Mouse (Mus musculus): ENCODE results near the gene Rhoq. TPM values are rescaled to one million over a fixed set of nuclear protein-coding genes. Genes with fewer than 3 reads are reported as not detected.

The Rhoq gene
- polyA plus RNA-seq, 1 experiment from 2014 or later, result 6.2 TPM

DNA sequence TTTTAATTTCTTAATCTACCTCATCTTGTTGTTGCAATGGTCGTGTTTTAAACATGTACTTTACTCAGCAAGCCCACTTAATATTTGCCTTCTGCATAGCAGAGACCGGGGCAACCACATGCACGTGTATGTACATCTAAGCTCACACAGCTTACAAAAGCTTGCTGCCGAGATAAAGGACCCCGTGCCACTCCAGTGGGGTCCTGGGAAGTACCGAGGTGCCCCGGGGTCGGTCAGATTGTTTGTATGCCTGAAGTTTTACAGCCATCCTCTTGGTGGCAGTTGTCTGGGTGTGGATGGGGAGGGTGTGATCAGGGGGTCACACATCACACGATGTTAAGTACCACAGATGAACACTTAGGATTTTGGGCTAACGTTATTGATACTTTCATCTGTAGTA, 3.2 kb downstream of the Rhoq start:
- no peak overlapping the region for H3K27ac ChIP-seq (ENCODE audit: low read depth, low read length)
- no peak overlapping the region for H3K4me2 ChIP-seq (ENCODE audit: low read length)
- H3K4me1 ChIP-seq (ENCODE audit: control insufficient read depth, insufficient read depth, low read length), result peaks cover 12% of the 10 kb centered on the region; the same call in 1 of the 2 replicates
- ATAC-seq (no peak), DNase-seq (ENCODE audit: low spot score) (no peak)
- H3K9ac ChIP-seq (ENCODE audit: low read length), result no peak overlapping the region
- H3K27me3 ChIP-seq (replicated peaks; ENCODE audit: control insufficient read depth, insufficient read depth, low read length), result no peaks in the 10 kb centered on the region
- no peaks in the 10 kb centered on the region for H3K9me3 ChIP-seq (replicated peaks; ENCODE audit: control insufficient read depth, low read length)
- 85% methylated on average over 10 of the region's 10 CpGs for WGBS
- H3K36me3 ChIP-seq (ENCODE audit: control insufficient read depth, insufficient read depth, low read length), result 0 out of 2 replicates have a peak, but pooled peaks cover 2% of the 10 kb centered on the region
- H3K4me3 ChIP-seq (ENCODE audit: low read depth, low read length), result no peak overlapping the region

DNA sequence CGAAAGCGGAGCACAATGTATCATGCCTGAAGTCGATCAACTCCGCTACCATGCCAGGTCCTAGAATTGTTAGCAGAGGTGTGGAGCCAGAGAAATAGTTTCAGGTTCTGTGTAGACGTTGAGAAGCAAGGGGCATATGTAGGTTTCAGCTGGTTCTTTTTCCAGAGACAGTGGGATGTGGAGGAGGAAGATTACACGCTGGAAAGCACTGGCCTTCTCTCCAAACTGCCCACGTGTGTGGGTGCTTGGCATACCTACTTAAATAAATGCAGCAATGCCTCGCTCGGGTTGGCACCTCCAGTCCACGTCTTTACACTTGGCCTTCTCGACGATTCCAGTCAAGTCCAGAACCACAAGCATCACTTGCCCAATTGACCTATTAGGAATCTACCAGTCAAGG, 4.2 kb downstream of the Rhoq start:
- H3K4me1 ChIP-seq (ENCODE audit: control insufficient read depth, insufficient read depth, low read length), result peaks cover 9% of the 10 kb centered on the region; the same call in 1 of the 2 replicates
- ATAC-seq, result no peak
- 94% methylated on average over 12 of the region's 12 CpGs for WGBS
- 0 out of 2 replicates have a peak, but pooled peaks cover 2% of the 10 kb centered on the region for H3K36me3 ChIP-seq (ENCODE audit: control insufficient read depth, insufficient read depth, low read length)
- DNase-seq (ENCODE audit: low spot score), result no peak
- H3K4me2 ChIP-seq (ENCODE audit: low read length), result no peak overlapping the region
- no peaks in the 10 kb centered on the region for H3K27me3 ChIP-seq (replicated peaks; ENCODE audit: control insufficient read depth, insufficient read depth, low read length)
- no peak overlapping the region for H3K4me3 ChIP-seq (ENCODE audit: low read depth, low read length)
- H3K9ac ChIP-seq (ENCODE audit: low read length), result no peak overlapping the region
- H3K27ac ChIP-seq (ENCODE audit: low read depth, low read length), result no peak overlapping the region
- H3K9me3 ChIP-seq (replicated peaks; ENCODE audit: control insufficient read depth, low read length), result no peaks in the 10 kb centered on the region

DNA sequence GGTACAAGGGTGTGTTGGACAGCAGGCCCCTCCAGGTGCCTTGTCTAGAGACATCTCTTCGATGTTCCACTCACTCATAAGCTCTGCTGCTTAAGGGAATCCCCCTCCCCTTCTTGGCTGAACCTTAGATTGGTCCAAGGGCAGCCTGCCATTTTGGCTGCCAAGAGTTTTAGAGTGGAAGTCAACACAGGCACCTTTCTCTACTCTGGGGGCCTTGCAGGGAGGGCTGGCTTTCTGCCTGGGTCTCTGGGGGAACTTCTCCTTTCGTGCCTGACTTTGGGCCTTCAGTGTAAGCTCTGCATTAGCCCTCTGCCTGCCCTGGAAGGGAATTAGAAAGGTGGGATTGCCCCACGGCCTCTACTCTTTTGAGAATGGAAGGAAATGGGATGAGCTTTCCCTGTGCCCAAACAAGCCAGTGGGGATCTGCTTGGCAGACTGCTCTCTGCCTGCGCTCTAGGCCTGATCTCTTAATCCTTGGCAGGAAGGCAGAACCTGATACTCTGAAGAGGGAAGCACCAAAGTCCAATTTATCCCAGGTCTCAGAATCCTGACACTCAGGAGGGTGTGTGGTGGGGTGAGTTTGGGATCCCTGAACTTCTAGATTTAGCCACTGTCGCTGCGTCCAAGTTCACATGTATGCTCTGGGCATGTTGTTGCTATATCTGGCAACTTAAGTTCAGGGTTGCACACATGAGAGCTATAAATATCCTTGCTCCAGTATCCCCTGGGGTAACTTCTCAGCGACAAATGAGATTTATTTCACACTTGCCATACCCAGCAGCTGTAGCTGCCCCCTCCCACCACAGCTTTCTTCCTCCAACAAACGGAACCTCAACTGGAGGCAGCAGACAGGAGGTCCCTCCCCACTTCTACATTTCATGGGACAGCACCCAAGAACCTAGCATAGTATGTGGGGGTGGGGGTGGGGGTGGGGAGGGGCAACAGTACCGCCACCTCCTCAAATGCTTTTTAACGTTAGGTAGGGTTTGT, 4.9 kb downstream of the Rhoq start:
- ATAC-seq (no peak), DNase-seq (ENCODE audit: low spot score) (no peak)
- Histone ChIP-seq H3K4me3 (ENCODE audit: low read depth, low read length) (no peak overlapping the region), H3K27ac (ENCODE audit: low read depth, low read length) (no peak overlapping the region), H3K4me1 (ENCODE audit: control insufficient read depth, insufficient read depth, low read length) (peaks cover 9% of the 10 kb centered on the region; the same call in 1 of the 2 replicates), H3K9ac (ENCODE audit: low read length) (no peak overlapping the region), H3K27me3 (replicated peaks; ENCODE audit: control insufficient read depth, insufficient read depth, low read length) (no peaks in the 10 kb centered on the region), H3K4me2 (ENCODE audit: low read length) (no peak overlapping the region), H3K36me3 (ENCODE audit: control insufficient read depth, insufficient read depth, low read length) (0 out of 2 replicates have a peak, but pooled peaks cover 5% of the 10 kb centered on the region), H3K9me3 (replicated peaks; ENCODE audit: control insufficient read depth, low read length) (no peaks in the 10 kb centered on the region)
- 82% methylated on average over 10 of the region's 10 CpGs for WGBS

DNA sequence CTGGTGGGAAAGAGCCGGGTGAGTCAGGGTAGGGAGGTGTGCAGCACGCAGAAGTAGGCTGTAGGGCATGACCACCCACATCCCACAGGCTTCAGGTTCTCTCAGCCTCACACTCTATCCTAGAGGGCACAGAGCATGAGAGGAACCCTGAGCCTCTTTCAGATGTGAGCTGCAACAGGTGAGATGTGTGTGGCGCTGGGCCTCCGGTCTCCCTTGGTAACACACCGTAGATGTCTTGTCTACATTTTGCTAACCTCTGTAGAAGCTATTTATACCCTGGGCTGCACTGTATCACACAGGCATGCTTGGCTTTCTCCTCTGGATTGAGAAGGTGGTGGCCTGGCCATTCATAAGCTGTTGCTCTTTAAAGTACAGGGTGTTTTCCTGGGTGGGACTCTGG, 5.7 kb downstream of the Rhoq start:
- Histone ChIP-seq H3K9me3 (replicated peaks; ENCODE audit: control insufficient read depth, low read length) (no peaks in the 10 kb centered on the region), H3K4me3 (ENCODE audit: low read depth, low read length) (no peak overlapping the region), H3K36me3 (ENCODE audit: control insufficient read depth, insufficient read depth, low read length) (0 out of 2 replicates have a peak, but pooled peaks cover 5% of the 10 kb centered on the region), H3K4me2 (ENCODE audit: low read length) (no peak overlapping the region), H3K9ac (ENCODE audit: low read length) (no peak overlapping the region), H3K27ac (ENCODE audit: low read depth, low read length) (no peak overlapping the region), H3K4me1 (ENCODE audit: control insufficient read depth, insufficient read depth, low read length) (peaks cover 9% of the 10 kb centered on the region; the same call in 1 of the 2 replicates), H3K27me3 (replicated peaks; ENCODE audit: control insufficient read depth, insufficient read depth, low read length) (no peaks in the 10 kb centered on the region)
- DNase-seq (ENCODE audit: low spot score) (no peak), ATAC-seq (no peak)
- WGBS, result 90% methylated on average over 5 of the region's 5 CpGs

DNA sequence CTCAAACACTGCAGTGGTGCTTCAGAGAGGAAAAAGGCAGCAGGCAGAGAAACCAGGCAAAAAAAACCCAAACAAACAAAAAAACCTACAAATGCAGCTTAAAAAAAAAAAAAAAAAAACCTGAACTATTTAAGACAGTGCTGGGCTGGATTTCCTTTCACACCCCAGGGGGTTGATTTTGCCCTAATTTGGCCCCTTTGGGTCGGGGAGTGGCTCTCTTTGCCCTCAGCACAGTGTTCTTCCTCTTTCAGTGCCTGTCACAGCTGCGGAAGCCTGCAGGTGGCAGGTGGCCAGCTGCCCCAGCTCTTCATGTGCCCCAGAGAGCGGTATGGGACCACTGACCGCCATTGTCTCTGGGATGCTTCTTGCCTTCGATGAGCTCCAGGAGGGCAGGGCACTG, 6.7 kb downstream of the Rhoq start:
- ATAC-seq (no peak), DNase-seq (ENCODE audit: low spot score) (no peak)
- 60% methylated on average over 5 of the region's 5 CpGs for WGBS
- no peak overlapping the region for H3K4me2 ChIP-seq (ENCODE audit: low read length)
- no peaks in the 10 kb centered on the region for H3K27me3 ChIP-seq (replicated peaks; ENCODE audit: control insufficient read depth, insufficient read depth, low read length)
- H3K9me3 ChIP-seq (replicated peaks; ENCODE audit: control insufficient read depth, low read length), result no peaks in the 10 kb centered on the region
- no peak overlapping the region for H3K4me3 ChIP-seq (ENCODE audit: low read depth, low read length)
- H3K9ac ChIP-seq (ENCODE audit: low read length), result no peak overlapping the region
- H3K36me3 ChIP-seq (ENCODE audit: control insufficient read depth, insufficient read depth, low read length), result 0 out of 2 replicates have a peak, but pooled peaks cover 5% of the 10 kb centered on the region
- H3K4me1 ChIP-seq (ENCODE audit: control insufficient read depth, insufficient read depth, low read length), result no peaks in the 10 kb centered on the region
- no peak overlapping the region for H3K27ac ChIP-seq (ENCODE audit: low read depth, low read length)

DNA sequence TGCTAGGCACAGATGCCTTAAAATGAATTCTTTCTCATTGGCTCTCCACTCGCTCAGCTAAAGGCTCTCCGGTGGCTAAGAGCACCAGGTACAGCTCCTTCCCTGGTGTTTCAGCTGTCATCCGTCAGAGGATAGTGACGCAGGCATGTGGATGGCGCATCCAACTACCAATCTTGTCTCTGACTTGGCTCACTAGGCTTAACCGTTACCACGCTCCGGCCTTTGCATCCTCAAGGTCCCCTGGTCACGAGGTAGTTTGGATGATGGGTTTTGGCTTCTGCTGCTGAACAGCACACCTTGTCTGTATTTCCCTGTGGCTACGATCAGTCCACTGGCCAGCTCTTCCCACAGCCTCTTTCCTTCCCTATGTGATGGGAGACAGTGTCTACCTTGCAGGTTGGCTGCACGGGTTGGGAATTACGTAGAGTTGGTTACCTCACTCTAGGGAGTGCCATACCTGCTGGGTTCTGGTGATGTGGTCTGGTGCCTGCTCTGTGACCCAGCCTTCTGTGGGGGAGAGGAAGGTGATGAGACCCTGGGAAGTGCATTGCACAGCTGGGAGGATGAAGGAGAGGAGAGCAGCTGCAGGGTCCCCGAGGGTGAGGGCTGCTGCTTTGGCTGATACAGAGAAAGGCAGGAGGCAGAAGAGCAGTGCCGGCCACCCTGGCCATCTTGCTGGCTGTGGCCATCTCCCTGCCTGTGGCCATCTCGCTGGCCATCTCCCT, 7.3 kb downstream of the Rhoq start:
- 0 out of 2 replicates have a peak, but pooled peaks cover 5% of the 10 kb centered on the region for H3K36me3 ChIP-seq (ENCODE audit: control insufficient read depth, insufficient read depth, low read length)
- H3K4me1 ChIP-seq (ENCODE audit: control insufficient read depth, insufficient read depth, low read length), result no peaks in the 10 kb centered on the region
- H3K9me3 ChIP-seq (replicated peaks; ENCODE audit: control insufficient read depth, low read length), result no peaks in the 10 kb centered on the region
- H3K27me3 ChIP-seq (replicated peaks; ENCODE audit: control insufficient read depth, insufficient read depth, low read length), result no peaks in the 10 kb centered on the region
- no peak overlapping the region for H3K4me3 ChIP-seq (ENCODE audit: low read depth, low read length)
- DNase-seq (ENCODE audit: low spot score) (no peak), ATAC-seq (no peak)
- no peak overlapping the region for H3K9ac ChIP-seq (ENCODE audit: low read length)
- 88% methylated on average over 15 of the region's 15 CpGs for WGBS
- no peak overlapping the region for H3K27ac ChIP-seq (ENCODE audit: low read depth, low read length)
- no peak overlapping the region for H3K4me2 ChIP-seq (ENCODE audit: low read length)

DNA sequence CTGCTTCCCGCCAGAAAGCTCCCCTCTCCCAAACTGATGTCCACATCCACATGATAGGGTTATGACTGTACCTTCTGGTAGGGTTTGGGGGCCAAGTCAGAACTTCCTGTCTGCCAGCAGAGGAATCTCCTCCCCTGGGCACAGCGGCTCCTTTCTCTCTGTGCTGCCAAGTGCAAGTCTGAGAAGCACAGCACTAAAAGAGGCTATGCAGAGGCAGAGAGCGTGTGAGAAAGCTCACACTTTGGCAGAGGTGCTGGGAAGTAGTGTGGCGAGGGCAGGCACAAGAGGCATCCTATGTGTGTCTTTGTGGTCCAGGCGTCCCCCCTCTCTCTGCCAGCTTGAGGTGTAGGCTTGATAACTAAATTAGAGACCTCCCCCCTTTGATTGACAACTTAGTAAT, 8.2 kb downstream of the Rhoq start:
- 61% methylated on average over 5 of the region's 5 CpGs for WGBS
- no peak for ATAC-seq

DNA sequence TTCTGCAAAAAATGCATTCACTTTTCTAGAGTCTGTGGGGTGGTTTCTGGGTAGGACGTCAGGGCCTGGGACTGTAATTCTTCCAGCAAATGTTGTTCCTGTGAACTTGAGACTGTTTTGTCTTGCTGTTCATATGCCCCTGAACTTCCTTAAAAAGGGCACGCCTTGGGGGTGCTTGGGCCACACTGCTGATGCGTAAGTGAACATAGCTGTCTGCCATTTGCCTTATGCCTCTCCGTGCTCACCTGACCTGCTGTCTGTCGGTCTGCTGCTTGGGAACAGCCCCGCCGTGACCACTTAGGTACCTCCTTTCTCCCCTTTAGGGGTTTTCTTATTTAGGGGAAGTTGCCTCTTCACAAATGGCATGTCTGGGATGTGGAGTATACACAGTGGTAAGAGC, 9.0 kb downstream of the Rhoq start:
- Histone ChIP-seq H3K36me3 (ENCODE audit: control insufficient read depth, insufficient read depth, low read length) (0 out of 2 replicates have a peak, but pooled peaks cover 5% of the 10 kb centered on the region), H3K27me3 (replicated peaks; ENCODE audit: control insufficient read depth, insufficient read depth, low read length) (no peaks in the 10 kb centered on the region), H3K9ac (ENCODE audit: low read length) (no peak overlapping the region), H3K4me2 (ENCODE audit: low read length) (no peak overlapping the region), H3K27ac (ENCODE audit: low read depth, low read length) (no peak overlapping the region), H3K4me3 (ENCODE audit: low read depth, low read length) (no peak overlapping the region), H3K9me3 (replicated peaks; ENCODE audit: control insufficient read depth, low read length) (no peaks in the 10 kb centered on the region), H3K4me1 (ENCODE audit: control insufficient read depth, insufficient read depth, low read length) (no peaks in the 10 kb centered on the region)
- DNase-seq (ENCODE audit: low spot score), result no peak
- ATAC-seq, result no peak
- WGBS, result 96% methylated on average over 7 of the region's 7 CpGs

More for the DNA sequence above, 8.2 kb downstream of the Rhoq start:
- Histone ChIP-seq H3K9ac (ENCODE audit: low read length) (no peak overlapping the region), H3K4me3 (ENCODE audit: low read depth, low read length) (no peak overlapping the region), H3K36me3 (ENCODE audit: control insufficient read depth, insufficient read depth, low read length) (0 out of 2 replicates have a peak, but pooled peaks cover 5% of the 10 kb centered on the region), H3K4me1 (ENCODE audit: control insufficient read depth, insufficient read depth, low read length) (no peaks in the 10 kb centered on the region), H3K27ac (ENCODE audit: low read depth, low read length) (no peak overlapping the region), H3K4me2 (ENCODE audit: low read length) (no peak overlapping the region), H3K9me3 (replicated peaks; ENCODE audit: control insufficient read depth, low read length) (no peaks in the 10 kb centered on the region), H3K27me3 (replicated peaks; ENCODE audit: control insufficient read depth, insufficient read depth, low read length) (no peaks in the 10 kb centered on the region)
- DNase-seq (ENCODE audit: low spot score), result no peak
